In genomic region chr3:88527565-88527964, GRCm38 (mm10) we compare ENCODE assay signal across 10 mouse cellular contexts. TPM values are rescaled to one million over a fixed set of nuclear protein-coding genes. Genes with fewer than 3 reads are reported as not detected.
DNase-seq lines count a peak whose midpoint lies in the region; ATAC-seq and TF ChIP-seq lines count a peak whose summit lies in the region.
"Had no signal": no experiment of that assay in that cellular context is flagged by ENCODE, and none has a peak within 500 bp of the region (broad histone marks: within the 10 kb centered on the region; RNA-seq: fewer than 3 reads in every experiment).

No protein-coding gene starts in this region.

- peaks cover 46% of the 10 kb centered on the region for H3K4me1 ChIP-seq in limb, embryonic 15.5 days
- H3K4me1 ChIP-seq in stomach, postnatal 0 days (replicated peaks; ENCODE audit: control insufficient read depth, insufficient read depth): peaks cover 3% of the 10 kb centered on the region; the same call in 1 of the 2 replicates

- peaks cover 27% of the 10 kb centered on the region for H3K36me3 ChIP-seq in limb, embryonic 15.5 days
- no peaks in the 10 kb centered on the region for H3K36me3 ChIP-seq in stomach, postnatal 0 days (ENCODE audit: control insufficient read depth, insufficient read depth, low read length)

- no peaks in the 10 kb centered on the region for H3K9me3 ChIP-seq in limb, embryonic 15.5 days
- H3K9me3 ChIP-seq in stomach, postnatal 0 days (ENCODE audit: control insufficient read depth, low read length): no peaks in the 10 kb centered on the region

- WGBS in limb, embryonic 15.5 days: 32% methylated on average over 8 of the region's 8 CpGs
- WGBS in stomach, postnatal 0 days: 44% methylated on average over 8 of the region's 8 CpGs

- 0 out of 2 replicates have a peak overlapping the region, but pooled peaks have one; percentile 14 for H3K9ac ChIP-seq in limb, embryonic 15.5 days
- H3K9ac ChIP-seq in stomach, postnatal 0 days (ENCODE audit: low read length): peak overlapping the region; percentile 41

- DNase-seq in gastrocnemius, postnatal 10 days: peak; percentile 44
- DNase-seq in gastrocnemius, adult 8-10 months (ENCODE audit: low spot score in 2 of 2): no peak
- peak; percentile 63 for DNase-seq in testis, postnatal 10 days (ENCODE audit: low spot score)
- no peak for DNase-seq in testis, postnatal 14 days (ENCODE audit: low spot score)
- DNase-seq in stomach, postnatal 0 days (ENCODE audit: low spot score): no peak
- DNase-seq in urinary bladder, adult 18-20 months (ENCODE audit: low spot score in 2 of 2): no peak
- DNase-seq in frontal cortex, adult 2 months (ENCODE audit: extremely low spot score in 1 of 2, low spot score in 1 of 2): no peak

- no peaks in the 10 kb centered on the region for H3K27me3 ChIP-seq in limb, embryonic 15.5 days
- H3K27me3 ChIP-seq in stomach, postnatal 0 days (ENCODE audit: control insufficient read depth, insufficient read depth, low read length): no peaks in the 10 kb centered on the region

- peak overlapping the region; percentile 57 for H3K27ac ChIP-seq in limb, embryonic 15.5 days
- no peak overlapping the region for H3K27ac ChIP-seq in stomach, postnatal 0 days (replicated peaks)

- no peak for TF ChIP-seq EP300 in stomach, postnatal 0 days (optimal IDR thresholded peaks at IDR 0.05)

- no peak for TF ChIP-seq CTCF in stomach, postnatal 0 days (IDR thresholded peaks at IDR 0.05; ENCODE audit: low read depth)

- no peak overlapping the region for H3K4me3 ChIP-seq in limb, embryonic 15.5 days
- no peak overlapping the region for H3K4me3 ChIP-seq in stomach, postnatal 0 days (ENCODE audit: low read depth, low read length)

- ATAC-seq in limb, embryonic 15.5 days (ENCODE audit: insufficient number of reproducible peaks, low FRiP score, low TSS enrichment, low read depth): no peak; the same call in 1 of the 2 replicates
- ATAC-seq in stomach, postnatal 0 days (ENCODE audit: low FRiP score, low TSS enrichment): no peak

- no peak overlapping the region; the same call in 1 of the 2 replicates for H3K4me2 ChIP-seq in limb, embryonic 15.5 days
- H3K4me2 ChIP-seq in stomach, postnatal 0 days (replicated peaks; ENCODE audit: low read depth): no peak overlapping the region

RNA-seq across cellular contexts. Expression of gene Mex3a, which starts 4.6 kb away (rescaled TPM):
- total RNA-seq in gastrocnemius, postnatal 10 days (2021): 1 to 10 TPM; 3.0 to 6.3 TPM
- total RNA-seq in gastrocnemius, adult 8-10 months (2022): under 1 TPM; 0.07 to 0.31 (median 0.15) TPM
- polyA plus RNA-seq in limb, embryonic 15.5 days (2015; fragmentation: Nextera tagmentation; extraction: Ambion mirVana): 17.6 and 21.0 TPM in 2 replicates
- 3.3 and 3.4 TPM in 2 replicates for polyA plus RNA-seq in stomach, postnatal 0 days (2015; fragmentation: Nextera tagmentation; extraction: Ambion mirVana)
- 4.5 and 4.7 TPM in 2 replicates for polyA plus RNA-seq in frontal cortex, adult 2 months (2012; rRNA removed)

RNA-seq across cellular contexts. Expression of gene Lmna, which starts 17.8 kb away (rescaled TPM):
- 100 to 1,000 TPM; 189 to 213 TPM for total RNA-seq in gastrocnemius, postnatal 10 days (2021)
- total RNA-seq in gastrocnemius, adult 8-10 months (2022): 10 to 100 TPM; 59.0 to 76.0 (median 67.8) TPM
- polyA plus RNA-seq in limb, embryonic 15.5 days (2015; fragmentation: Nextera tagmentation; extraction: Ambion mirVana): 635 and 751 TPM in 2 replicates
- polyA plus RNA-seq in stomach, postnatal 0 days (2015; fragmentation: Nextera tagmentation; extraction: Ambion mirVana): 250 and 267 TPM in 2 replicates
- 52.5 and 53.9 TPM in 2 replicates for polyA plus RNA-seq in frontal cortex, adult 2 months (2012; rRNA removed)

RNA-seq across cellular contexts. Expression of gene Rab25, which starts 20.5 kb away (rescaled TPM):
- total RNA-seq in gastrocnemius, postnatal 10 days (2021): not detected
- total RNA-seq in gastrocnemius, adult 8-10 months (2022): not detected
- 144 and 148 TPM in 2 replicates for polyA plus RNA-seq in limb, embryonic 15.5 days (2015; fragmentation: Nextera tagmentation; extraction: Ambion mirVana)
- polyA plus RNA-seq in stomach, postnatal 0 days (2015; fragmentation: Nextera tagmentation; extraction: Ambion mirVana): 252 and 271 TPM in 2 replicates
- polyA plus RNA-seq in frontal cortex, adult 2 months (2012; rRNA removed): 0.40 and 0.67 TPM in 2 replicates
- total RNA-seq: adrenal gland, postnatal 36 days; layer of hippocampus, postnatal 10 days had no signal

RNA-seq across cellular contexts. Expression of gene Lamtor2, which starts 25.3 kb away (rescaled TPM):
- 10 to 100 TPM; 75.4 to 81.8 TPM for total RNA-seq in gastrocnemius, postnatal 10 days (2021)
- total RNA-seq in gastrocnemius, adult 8-10 months (2022): 10 to 100 TPM; 83.0 to 95.4 (median 86.1) TPM
- 194 and 207 TPM in 2 replicates for polyA plus RNA-seq in limb, embryonic 15.5 days (2015; fragmentation: Nextera tagmentation; extraction: Ambion mirVana)
- polyA plus RNA-seq in stomach, postnatal 0 days (2015; fragmentation: Nextera tagmentation; extraction: Ambion mirVana): 154 and 157 TPM in 2 replicates
- 110 and 131 TPM in 2 replicates for polyA plus RNA-seq in frontal cortex, adult 2 months (2012; rRNA removed)

RNA-seq across cellular contexts. Expression of gene Ubqln4, which starts 26.0 kb away (rescaled TPM):
- total RNA-seq in gastrocnemius, postnatal 10 days (2021): 10 to 100 TPM; 45.1 to 52.2 TPM
- total RNA-seq in gastrocnemius, adult 8-10 months (2022): 100 to 1,000 TPM in 1 of 4 experiments, 10 to 100 TPM in 3; 91.9 to 112 (median 94.6) TPM
- polyA plus RNA-seq in limb, embryonic 15.5 days (2015; fragmentation: Nextera tagmentation; extraction: Ambion mirVana): 39.6 and 44.1 TPM in 2 replicates
- 19.5 and 21.8 TPM in 2 replicates for polyA plus RNA-seq in stomach, postnatal 0 days (2015; fragmentation: Nextera tagmentation; extraction: Ambion mirVana)
- 97.4 and 102 TPM in 2 replicates for polyA plus RNA-seq in frontal cortex, adult 2 months (2012; rRNA removed)

Comparison
In these comparisons a context has a peak if more than half of its experiments do, and no peak if none do; other contexts are left out.
1. DNase-seq: peak in gastrocnemius, postnatal 10 days (single experiment) and testis, postnatal 10 days (single experiment); none in gastrocnemius, adult 8-10 months (0 of 2), testis, postnatal 14 days (single experiment), stomach, postnatal 0 days (single experiment), urinary bladder, adult 18-20 months (0 of 2) and frontal cortex, adult 2 months (0 of 2).
2. RNA of gene Rab25, which starts 20.5 kb away (polyA plus RNA-seq): 252 to 271 TPM in stomach, postnatal 0 days and 144 to 148 TPM in limb, embryonic 15.5 days; 0.40 to 0.67 TPM in frontal cortex, adult 2 months; every median in the first group is over 10 times any median in the second.